Mouse (Mus musculus): ENCODE results near the gene Nub1. TPM values are rescaled to one million over a fixed set of nuclear protein-coding genes. Genes with fewer than 3 reads are reported as not detected.

The Nub1 gene
- polyA plus RNA-seq, 1 experiment from 2014 or later: 27.1 TPM

GRCm38 (mm10) chr5:24713199-24713598 is 27.9 kb downstream of the Nub1 start:
- peaks cover 24% of the 10 kb centered on the region for H3K36me3 ChIP-seq (ENCODE audit: control insufficient read depth, insufficient read depth)
- H3K4me1 ChIP-seq (ENCODE audit: control insufficient read depth, insufficient read depth, low read length): peaks cover 13% of the 10 kb centered on the region; the same call in 1 of the 2 replicates
- H3K27me3 ChIP-seq (ENCODE audit: control insufficient read depth, insufficient read depth, low read length): no peaks in the 10 kb centered on the region
- H3K4me3 ChIP-seq (ENCODE audit: low read length): no peak overlapping the region
- H3K9me3 ChIP-seq (replicated peaks; ENCODE audit: control insufficient read depth, low read length): peaks cover 6% of the 10 kb centered on the region; the same call in 1 of the 2 replicates
- whole genome bisulfite sequencing: 67% methylated on average over 2 of the region's 2 CpGs
- H3K4me2 ChIP-seq (ENCODE audit: low read depth, low read length): no peak overlapping the region
- H3K9ac ChIP-seq (ENCODE audit: low read length): no peak overlapping the region
- no peak for ATAC-seq (replicated peaks; ENCODE audit: extremely low read depth, insufficient read depth, low FRiP score)
- H3K27ac ChIP-seq (ENCODE audit: low read length): no peak overlapping the region

- no peak overlapping the region for H3K9ac ChIP-seq (ENCODE audit: low read length)
- ATAC-seq (replicated peaks; ENCODE audit: extremely low read depth, insufficient read depth, low FRiP score): no peak
- peaks cover 17% of the 10 kb centered on the region for H3K36me3 ChIP-seq (ENCODE audit: control insufficient read depth, insufficient read depth)
- H3K9me3 ChIP-seq (replicated peaks; ENCODE audit: control insufficient read depth, low read length): peaks cover 6% of the 10 kb centered on the region; the same call in 1 of the 2 replicates
- WGBS: 77% methylated on average over 6 of the region's 6 CpGs
- no peak overlapping the region for H3K4me2 ChIP-seq (ENCODE audit: low read depth, low read length)
- H3K4me3 ChIP-seq (ENCODE audit: low read length): no peak overlapping the region
- H3K4me1 ChIP-seq (ENCODE audit: control insufficient read depth, insufficient read depth, low read length): peaks cover 13% of the 10 kb centered on the region; the same call in 1 of the 2 replicates
- no peaks in the 10 kb centered on the region for H3K27me3 ChIP-seq (ENCODE audit: control insufficient read depth, insufficient read depth, low read length)
- no peak overlapping the region for H3K27ac ChIP-seq (ENCODE audit: low read length)
Measured at GRCm38 (mm10) chr5:24713987-24714386, 28.7 kb downstream of the Nub1 start.

GRCm38 (mm10) chr5:24718076-24718475 is 32.7 kb downstream of the Nub1 start:
- H3K4me2 ChIP-seq (ENCODE audit: low read depth, low read length): no peak overlapping the region
- H3K27ac ChIP-seq (ENCODE audit: low read length): no peak overlapping the region
- WGBS: 90% methylated on average over 6 of the region's 6 CpGs
- peaks cover 4% of the 10 kb centered on the region; the same call in 1 of the 2 replicates for H3K4me1 ChIP-seq (ENCODE audit: control insufficient read depth, insufficient read depth, low read length)
- H3K4me3 ChIP-seq (ENCODE audit: low read length): no peak overlapping the region
- no peak overlapping the region for H3K9ac ChIP-seq (ENCODE audit: low read length)
- no peaks in the 10 kb centered on the region for H3K36me3 ChIP-seq (ENCODE audit: control insufficient read depth, insufficient read depth)
- ATAC-seq (replicated peaks; ENCODE audit: extremely low read depth, insufficient read depth, low FRiP score): no peak
- no peaks in the 10 kb centered on the region for H3K27me3 ChIP-seq (ENCODE audit: control insufficient read depth, insufficient read depth, low read length)
- H3K9me3 ChIP-seq (replicated peaks; ENCODE audit: control insufficient read depth, low read length): no peaks in the 10 kb centered on the region

- no peaks in the 10 kb centered on the region for H3K27me3 ChIP-seq (ENCODE audit: control insufficient read depth, insufficient read depth, low read length)
- ATAC-seq (replicated peaks; ENCODE audit: extremely low read depth, insufficient read depth, low FRiP score): no peak
- H3K9ac ChIP-seq (ENCODE audit: low read length): no peak overlapping the region
- WGBS: 78% methylated on average over 3 of the region's 3 CpGs
- no peaks in the 10 kb centered on the region for H3K36me3 ChIP-seq (ENCODE audit: control insufficient read depth, insufficient read depth)
- H3K9me3 ChIP-seq (replicated peaks; ENCODE audit: control insufficient read depth, low read length): no peaks in the 10 kb centered on the region
- H3K27ac ChIP-seq (ENCODE audit: low read length): no peak overlapping the region
- H3K4me2 ChIP-seq (ENCODE audit: low read depth, low read length): no peak overlapping the region
- peaks cover 9% of the 10 kb centered on the region for H3K4me1 ChIP-seq (ENCODE audit: control insufficient read depth, insufficient read depth, low read length)
- H3K4me3 ChIP-seq (ENCODE audit: low read length): no peak overlapping the region
Measured at GRCm38 (mm10) chr5:24719852-24720251, 34.5 kb downstream of the Nub1 start.

GRCm38 (mm10) chr5:24723527-24724269 is 38.4 kb downstream of the Nub1 start:
- ATAC-seq (replicated peaks; ENCODE audit: extremely low read depth, insufficient read depth, low FRiP score): no peak
- no peaks in the 10 kb centered on the region for H3K36me3 ChIP-seq (ENCODE audit: control insufficient read depth, insufficient read depth)
- peak overlapping the region; percentile 2; the same call in 1 of the 2 replicates for H3K27ac ChIP-seq (ENCODE audit: low read length)
- no peaks in the 10 kb centered on the region for H3K9me3 ChIP-seq (replicated peaks; ENCODE audit: control insufficient read depth, low read length)
- H3K9ac ChIP-seq (ENCODE audit: low read length): no peak overlapping the region
- peaks cover 24% of the 10 kb centered on the region for H3K4me1 ChIP-seq (ENCODE audit: control insufficient read depth, insufficient read depth, low read length)
- 72% methylated on average over 11 of the region's 11 CpGs for WGBS
- H3K4me2 ChIP-seq (ENCODE audit: low read depth, low read length): no peak overlapping the region
- H3K27me3 ChIP-seq (ENCODE audit: control insufficient read depth, insufficient read depth, low read length): no peaks in the 10 kb centered on the region
- no peak overlapping the region for H3K4me3 ChIP-seq (ENCODE audit: low read length)

GRCm38 (mm10) chr5:24724270-24724634 is 38.9 kb downstream of the Nub1 start:
- H3K36me3 ChIP-seq (ENCODE audit: control insufficient read depth, insufficient read depth): no peaks in the 10 kb centered on the region
- H3K9ac ChIP-seq (ENCODE audit: low read length): no peak overlapping the region
- no peaks in the 10 kb centered on the region for H3K9me3 ChIP-seq (replicated peaks; ENCODE audit: control insufficient read depth, low read length)
- H3K4me1 ChIP-seq (ENCODE audit: control insufficient read depth, insufficient read depth, low read length): peaks cover 24% of the 10 kb centered on the region
- peak overlapping the region; percentile 52 for H3K27ac ChIP-seq (ENCODE audit: low read length)
- H3K4me2 ChIP-seq (ENCODE audit: low read depth, low read length): no peak overlapping the region
- no peak overlapping the region for H3K4me3 ChIP-seq (ENCODE audit: low read length)
- no peak for ATAC-seq (replicated peaks; ENCODE audit: extremely low read depth, insufficient read depth, low FRiP score)
- 75% methylated on average over 5 of the region's 5 CpGs for WGBS
- peaks cover 3% of the 10 kb centered on the region for H3K27me3 ChIP-seq (ENCODE audit: control insufficient read depth, insufficient read depth, low read length)

GRCm38 (mm10) chr5:24724805-24725204 is 39.5 kb downstream of the Nub1 start:
- ATAC-seq (replicated peaks; ENCODE audit: extremely low read depth, insufficient read depth, low FRiP score): no peak
- 47% methylated on average over 5 of the region's 5 CpGs for WGBS

GRCm38 (mm10) chr5:24725897-24726296 is 40.6 kb downstream of the Nub1 start:
- Histone ChIP-seq H3K4me3 (ENCODE audit: low read length) (no peak overlapping the region), H3K9ac (ENCODE audit: low read length) (no peak overlapping the region), H3K4me2 (ENCODE audit: low read depth, low read length) (no peak overlapping the region), H3K9me3 (replicated peaks; ENCODE audit: control insufficient read depth, low read length) (no peaks in the 10 kb centered on the region), H3K4me1 (ENCODE audit: control insufficient read depth, insufficient read depth, low read length) (peaks cover 34% of the 10 kb centered on the region), H3K27ac (ENCODE audit: low read length) (no peak overlapping the region), H3K36me3 (ENCODE audit: control insufficient read depth, insufficient read depth) (no peaks in the 10 kb centered on the region), H3K27me3 (ENCODE audit: control insufficient read depth, insufficient read depth, low read length) (peaks cover 14% of the 10 kb centered on the region)
- WGBS: 49% methylated on average over 6 of the region's 6 CpGs
- no peak for ATAC-seq (replicated peaks; ENCODE audit: extremely low read depth, insufficient read depth, low FRiP score)

More at GRCm38 (mm10) chr5:24724805-24725204, 39.5 kb downstream of the Nub1 start:
- no peak overlapping the region for H3K4me2 ChIP-seq (ENCODE audit: low read depth, low read length)
- H3K4me1 ChIP-seq (ENCODE audit: control insufficient read depth, insufficient read depth, low read length): peaks cover 24% of the 10 kb centered on the region
- no peaks in the 10 kb centered on the region for H3K36me3 ChIP-seq (ENCODE audit: control insufficient read depth, insufficient read depth)
- no peak overlapping the region for H3K4me3 ChIP-seq (ENCODE audit: low read length)
- H3K9ac ChIP-seq (ENCODE audit: low read length): no peak overlapping the region
- H3K27ac ChIP-seq (ENCODE audit: low read length): peak overlapping the region; percentile 52
- H3K9me3 ChIP-seq (replicated peaks; ENCODE audit: control insufficient read depth, low read length): no peaks in the 10 kb centered on the region
- peaks cover 8% of the 10 kb centered on the region for H3K27me3 ChIP-seq (ENCODE audit: control insufficient read depth, insufficient read depth, low read length)

GRCm38 (mm10) chr5:24726901-24727836 is 41.8 kb downstream of the Nub1 start:
- H3K9ac ChIP-seq (ENCODE audit: low read length): no peak overlapping the region
- WGBS: 46% methylated on average over 11 of the region's 12 CpGs
- H3K4me2 ChIP-seq (ENCODE audit: low read depth, low read length): no peak overlapping the region
- no peak overlapping the region for H3K27ac ChIP-seq (ENCODE audit: low read length)
- H3K36me3 ChIP-seq (ENCODE audit: control insufficient read depth, insufficient read depth): no peaks in the 10 kb centered on the region
- H3K9me3 ChIP-seq (replicated peaks; ENCODE audit: control insufficient read depth, low read length): no peaks in the 10 kb centered on the region
- H3K27me3 ChIP-seq (ENCODE audit: control insufficient read depth, insufficient read depth, low read length): peaks cover 20% of the 10 kb centered on the region
- no peak overlapping the region for H3K4me3 ChIP-seq (ENCODE audit: low read length)
- H3K4me1 ChIP-seq (ENCODE audit: control insufficient read depth, insufficient read depth, low read length): peaks cover 40% of the 10 kb centered on the region
- ATAC-seq (replicated peaks; ENCODE audit: extremely low read depth, insufficient read depth, low FRiP score): no peak

Data from heart, embryonic 16.5 days (tissue).